Mouse (Mus musculus): Measurements from ENCODE around the gene Rln3. TPM values are rescaled to one million over a fixed set of nuclear protein-coding genes. Genes with fewer than 3 reads are reported as not detected.

Gene Rln3
- total RNA-seq, 2 experiments from 2014 or later: not detected

GRCm38 (mm10) chr8:84002957-84003611, 41.7 kb downstream of the Rln3 start:
- no peak for DNase-seq (ENCODE audit: extremely low spot score in 1 of 2, low spot score in 2 of 2)

GRCm38 (mm10) chr8:84001281-84002000, 43.4 kb downstream of the Rln3 start, which contains the start of gene 1700067K01Rik:
Gene 1700067K01Rik (plus strand): TSS chr8:84001502.
- intact Hi-C loops (cut with DNase I): no loop called here
- DNase-seq (ENCODE audit: extremely low spot score in 1 of 2, low spot score in 2 of 2): peak in 1 of 2 experiments; percentile 47

More at GRCm38 (mm10) chr8:84002957-84003611, 41.7 kb downstream of the Rln3 start:
- intact Hi-C loops (cut with DNase I): no loop called here

- no peak for DNase-seq (ENCODE audit: extremely low spot score in 1 of 2, low spot score in 2 of 2)
- intact Hi-C loops (cut with DNase I): no loop called here
These were observed 45.0 kb downstream of the Rln3 start for GRCm38 (mm10) chr8:83999825-84000224.

GRCm38 (mm10) chr8:83999057-83999705, 45.6 kb downstream of the Rln3 start:
- DNase-seq (ENCODE audit: extremely low spot score in 1 of 2, low spot score in 2 of 2): no peak
- intact Hi-C loops (cut with DNase I): no loop called here

- DNase-seq (ENCODE audit: extremely low spot score in 1 of 2, low spot score in 2 of 2): peak in 1 of 2 experiments; percentile 74
- intact Hi-C loops (cut with DNase I): no loop called here
These were observed 46.4 kb downstream of the Rln3 start for GRCm38 (mm10) chr8:83998231-83999056.

GRCm38 (mm10) chr8:83997511-83998141, 47.2 kb downstream of the Rln3 start, which contains the start of gene Samd1:
Gene Samd1 (plus strand): TSS chr8:83997672.
- peak in 1 of 2 experiments; percentile 78 for DNase-seq (ENCODE audit: extremely low spot score in 1 of 2, low spot score in 2 of 2)
- intact Hi-C loops (cut with DNase I): no loop called here

- peak; percentile 66 to 95 for DNase-seq (ENCODE audit: extremely low spot score in 1 of 2, low spot score in 2 of 2)
- intact Hi-C loops (cut with DNase I): no loop called here
These were observed 48.0 kb downstream of the Rln3 start for GRCm38 (mm10) chr8:83996567-83997505.

GRCm38 (mm10) chr8:83995973-83996372, 48.8 kb downstream of the Rln3 start:
- intact Hi-C loops (cut with DNase I): no loop called here
- peak in 1 of 2 experiments; percentile 42 for DNase-seq (ENCODE audit: extremely low spot score in 1 of 2, low spot score in 2 of 2)

GRCm38 (mm10) chr8:83994030-83994429, 50.8 kb downstream of the Rln3 start:
- no peak for DNase-seq (ENCODE audit: extremely low spot score in 1 of 2, low spot score in 2 of 2)
- intact Hi-C loops (cut with DNase I): no loop called here

Small RNA genes lying within 50 kb of the gene (microRNA-seq; reads per million reads assigned to microRNA genes)
- 1.1 reads per million for gene Mir1199
- not detected for gene Mir709
- 4.3 reads per million, percentile 15 among the genes with 10 or more reads in this experiment for gene Mir8111

Other genes starting within 250 kb of the Rln3 start
- 100 to 1,000 TPM; 445 to 464 TPM for gene Adgrl1, start 144.9 kb downstream of the Rln3 start, total RNA-seq (2021)
- gene Gm10644, start 89.8 kb downstream of the Rln3 start, total RNA-seq (2021): under 1 TPM in 1 of 2 experiments, not detected in 1; 0.11 TPM
- gene Asf1b, start 89.5 kb downstream of the Rln3 start, total RNA-seq (2021): 1 to 10 TPM; 1.1 TPM
- 100 to 1,000 TPM; 255 to 264 TPM for gene Prkaca, start 72.0 kb downstream of the Rln3 start, total RNA-seq (2021)
- gene Samd1, start 47.3 kb downstream of the Rln3 start, total RNA-seq (2021): 10 to 100 TPM; 56.4 to 59.1 TPM
- gene 1700067K01Rik, start 43.5 kb downstream of the Rln3 start, total RNA-seq (2021): under 1 TPM; 0.34 to 0.65 TPM
- gene 2210011C24Rik, start 32.8 kb downstream of the Rln3 start, total RNA-seq (2021): under 1 TPM in 1 of 2 experiments, not detected in 1; 0.51 TPM
- 10 to 100 TPM in 1 of 2 experiments, 1 to 10 TPM in 1; 9.2 to 11.3 TPM for gene Palm3, start 23.5 kb downstream of the Rln3 start, total RNA-seq (2021)
- 1 to 10 TPM in 1 of 2 experiments, under 1 TPM in 1; 0.86 to 1.0 TPM for gene Il27ra, start 2.4 kb downstream of the Rln3 start, total RNA-seq (2021)
- gene Gm10643, start 20.1 kb upstream of the Rln3 start, total RNA-seq (2021): 1 to 10 TPM; 2.8 to 3.1 TPM
- gene Rfx1, start 21.8 kb upstream of the Rln3 start, total RNA-seq (2021): 10 to 100 TPM; 19.2 to 21.3 TPM
- gene Dcaf15, start 59.8 kb upstream of the Rln3 start, total RNA-seq (2021): 10 to 100 TPM; 30.4 to 33.8 TPM
- gene Podnl1, start 81.0 kb upstream of the Rln3 start, total RNA-seq (2021): not detected
- gene Cc2d1a, start 102.9 kb upstream of the Rln3 start, total RNA-seq (2021): 10 to 100 TPM; 66.7 to 70.7 TPM
- 1 to 10 TPM; 2.9 to 3.2 TPM for gene 4930432K21Rik, start 103.0 kb upstream of the Rln3 start, total RNA-seq (2021)
- 1 to 10 TPM; 5.4 to 6.8 TPM for gene Nanos3, start 140.2 kb upstream of the Rln3 start, total RNA-seq (2021)
- 10 to 100 TPM; 14.2 to 14.3 TPM for gene Zswim4, start 192.1 kb upstream of the Rln3 start, total RNA-seq (2021)
- 100 to 1,000 TPM; 130 to 136 TPM for gene D8Ertd738e, start 204.7 kb upstream of the Rln3 start, total RNA-seq (2021)
- 10 to 100 TPM; 21.8 to 22.3 TPM for gene Mri1, start 212.3 kb upstream of the Rln3 start, total RNA-seq (2021)
- 10 to 100 TPM; 24.1 to 27.1 TPM for gene Ccdc130, start 225.4 kb upstream of the Rln3 start, total RNA-seq (2021)

Measured in left cerebral cortex, postnatal 10 days (tissue).